Mouse (Mus musculus) ZHBTc4 (cell line): Measurements from ENCODE around the gene Ccnk.
A peak's percentile ranks its signal among the peaks of the same experiment; 100 is the strongest.

Experiments used
- DNase-seq: peaks from one replicate; pipeline ENCODE4 v3.0.0-alpha.2; 2011; ENCODE audit warnings: low read depth, low spot score

Ccnk gene

GRCm38 (mm10) chr12:108179321-108180266 is at the start of gene Ccnk:
Ccnk (plus strand) TSS chr12:108179579.
- peak; percentile 100 for DNase-seq

GRCm38 (mm10) chr12:108132450-108133070 is 46.8 kb upstream of the Ccnk start:
- DNase-seq, result no peak

- no peak for DNase-seq
Measured at GRCm38 (mm10) chr12:108133181-108133580, 46.2 kb upstream of the Ccnk start.

- DNase-seq, result no peak
Measured at GRCm38 (mm10) chr12:108135610-108136208, 43.7 kb upstream of the Ccnk start.

- no peak for DNase-seq
Measured at GRCm38 (mm10) chr12:108143624-108144498, 35.5 kb upstream of the Ccnk start.

- no peak for DNase-seq
Measured at GRCm38 (mm10) chr12:108145198-108145597, 34.2 kb upstream of the Ccnk start.

GRCm38 (mm10) chr12:108149764-108150163 is 29.6 kb upstream of the Ccnk start:
- no peak for DNase-seq

- DNase-seq, result peak; percentile 50
Measured at GRCm38 (mm10) chr12:108152743-108153142, 26.6 kb upstream of the Ccnk start.

- DNase-seq, result peak; percentile 13
Measured at GRCm38 (mm10) chr12:108159863-108160262, 19.5 kb upstream of the Ccnk start.

- DNase-seq, result peak; percentile 61
Measured at GRCm38 (mm10) chr12:108162036-108162435, 17.3 kb upstream of the Ccnk start.

GRCm38 (mm10) chr12:108163706-108164105 is 15.7 kb upstream of the Ccnk start:
- DNase-seq, result no peak

GRCm38 (mm10) chr12:108168909-108169308 is 10.5 kb upstream of the Ccnk start:
- no peak for DNase-seq

GRCm38 (mm10) chr12:108170467-108170866 is 8.9 kb upstream of the Ccnk start:
- DNase-seq, result no peak

GRCm38 (mm10) chr12:108171336-108171735 is 8.0 kb upstream of the Ccnk start:
- no peak for DNase-seq

- DNase-seq, result no peak
Measured at GRCm38 (mm10) chr12:108172639-108173038, 6.7 kb upstream of the Ccnk start.

- no peak for DNase-seq
Measured at GRCm38 (mm10) chr12:108174606-108175505, 4.5 kb upstream of the Ccnk start.

GRCm38 (mm10) chr12:108176366-108176765 is 3.0 kb upstream of the Ccnk start:
- DNase-seq, result no peak

GRCm38 (mm10) chr12:108178331-108179245 is 791 bp upstream of the Ccnk start:
- peak; percentile 64 for DNase-seq

GRCm38 (mm10) chr12:108179246-108179320 is 296 bp upstream of the Ccnk start, which contains the start of gene Setd3:
Setd3 (minus strand) TSS chr12:108179314.
- DNase-seq, result no peak

GRCm38 (mm10) chr12:108181716-108182115 is 2.3 kb downstream of the Ccnk start:
- no peak for DNase-seq
